Mouse (Mus musculus) thymus, postnatal 4 days (tissue): ENCODE measurements around the gene Vmn2r117.
"Not testable (repeated sequence)": the region's sequence is repeated elsewhere in the genome, so short reads cannot be mapped to it uniquely, and the experiment has no call there.

Source experiments
- DNase-seq: peaks from one replicate; pipeline ENCODE4 v3.0.0; 2021

Gene Vmn2r117

GRCm38 (mm10) chr17:23479599-23479998 is at the start of gene Vmn2r117:
TSS of gene Vmn2r117 (minus strand) at chr17:23479699.
- not testable (repeated sequence) for DNase-seq

- not testable (repeated sequence) for DNase-seq
Measured at GRCm38 (mm10) chr17:23522941-23523732, 43.6 kb upstream of the Vmn2r117 start.

GRCm38 (mm10) chr17:23518701-23519423 is 39.4 kb upstream of the Vmn2r117 start:
- DNase-seq, result no peak

GRCm38 (mm10) chr17:23433150-23433679 is 46.3 kb downstream of the Vmn2r117 start:
- no peak for DNase-seq
